In the genomic region with DNA sequence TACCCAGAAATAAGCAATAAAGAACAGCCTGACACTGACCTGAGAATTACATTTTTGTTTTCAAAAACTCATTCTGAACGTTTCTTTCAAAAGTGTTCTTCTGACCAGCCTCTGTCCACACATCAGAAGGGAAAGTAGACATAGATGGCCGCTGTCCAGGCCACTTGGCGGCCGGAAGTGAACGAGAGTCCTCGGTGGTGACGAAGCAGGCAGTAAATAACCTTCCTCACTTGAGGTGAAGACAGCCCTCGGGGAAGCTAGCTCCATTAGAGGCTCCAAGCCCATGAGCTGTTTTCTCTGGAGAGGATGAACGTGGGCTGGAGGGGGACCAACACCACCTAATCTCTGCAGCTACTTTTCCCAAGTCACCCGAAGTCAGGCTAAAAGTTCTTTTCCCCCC, we compare ENCODE assay signal across 11 mouse cellular contexts. TPM values are rescaled to one million over a fixed set of nuclear protein-coding genes. Genes with fewer than 3 reads are reported as not detected.
DNase-seq lines count a peak whose midpoint lies in the region; ATAC-seq and TF ChIP-seq lines count a peak whose summit lies in the region.
"Had no signal": no experiment of that assay in that cellular context is flagged by ENCODE, and none has a peak within 500 bp of the region (broad histone marks: within the 10 kb centered on the region; RNA-seq: fewer than 3 reads in every experiment).

No protein-coding gene starts in this region.

- no peak for ATAC-seq in lung, embryonic 14.5 days (ENCODE audit: insufficient read depth)
- ATAC-seq in heart, embryonic 14.5 days (ENCODE audit: insufficient number of reproducible peaks, insufficient read depth, low FRiP score, low read depth) = no peak
- ATAC-seq in forebrain, embryonic 15.5 days (replicated peaks) = no peak
- ATAC-seq: liver, postnatal 0 days had no signal

- no peak overlapping the region for H3K4me3 ChIP-seq in lung, embryonic 14.5 days (ENCODE audit: low read depth, low read length)
- no peak overlapping the region for H3K4me3 ChIP-seq in heart, embryonic 14.5 days (ENCODE audit: control insufficient read depth in 1 of 2, insufficient read depth in 1 of 2, low read depth in 1 of 2, low read length in 2 of 2)
- no peak overlapping the region for H3K4me3 ChIP-seq in forebrain, embryonic 15.5 days
- H3K4me3 ChIP-seq: hindbrain, embryonic 15.5 days had no signal

- H3K36me3 ChIP-seq in lung, embryonic 14.5 days (ENCODE audit: insufficient read depth) = no peaks in the 10 kb centered on the region
- H3K36me3 ChIP-seq in heart, embryonic 14.5 days (ENCODE audit: control insufficient read depth, insufficient read depth, low read length) = no peaks in the 10 kb centered on the region
- H3K36me3 ChIP-seq in forebrain, embryonic 15.5 days = no peaks in the 10 kb centered on the region
- H3K36me3 ChIP-seq: hindbrain, embryonic 15.5 days had no signal

- H3K4me2 ChIP-seq in lung, embryonic 14.5 days = no peak overlapping the region
- peak overlapping the region; percentile 18; the same call in 1 of the 2 replicates for H3K4me2 ChIP-seq in heart, embryonic 14.5 days (ENCODE audit: low read length)
- H3K4me2 ChIP-seq in forebrain, embryonic 15.5 days (replicated peaks) = no peak overlapping the region
- H3K4me2 ChIP-seq: hindbrain, embryonic 15.5 days had no signal

- no peak overlapping the region for H3K9ac ChIP-seq in lung, embryonic 14.5 days
- H3K9ac ChIP-seq in heart, embryonic 14.5 days (ENCODE audit: low read length) = no peak overlapping the region
- H3K9ac ChIP-seq in forebrain, embryonic 15.5 days (replicated peaks) = no peak overlapping the region
- H3K9ac ChIP-seq: hindbrain, embryonic 15.5 days; liver, postnatal 0 days had no signal

- H3K9me3 ChIP-seq in lung, embryonic 14.5 days (ENCODE audit: low read depth, low read length) = no peaks in the 10 kb centered on the region
- no peaks in the 10 kb centered on the region for H3K9me3 ChIP-seq in heart, embryonic 14.5 days (ENCODE audit: control insufficient read depth, low read length)
- H3K9me3 ChIP-seq in forebrain, embryonic 15.5 days = no peaks in the 10 kb centered on the region
- H3K9me3 ChIP-seq: hindbrain, embryonic 15.5 days had no signal

- peak; percentile 67 for DNase-seq in adrenal gland, postnatal 14 days
- no peak for DNase-seq in adrenal gland, postnatal 25 days
- peak; percentile 38 for DNase-seq in lung, embryonic 14.5 days
- DNase-seq in lung, postnatal 14 days = no peak
- DNase-seq in lung, postnatal 36 days = peak; percentile 67
- no peak for DNase-seq in MN1 (ENCODE audit: low spot score)
- DNase-seq: B cell, adult 2 months; liver, postnatal 0 days had no signal

- TF ChIP-seq CTCF in lung, embryonic 14.5 days (IDR thresholded peaks at IDR 0.05; ENCODE audit: low read depth) = no peak

- no peak overlapping the region for H3K27ac ChIP-seq in lung, embryonic 14.5 days (ENCODE audit: low read depth)
- H3K27ac ChIP-seq in heart, embryonic 14.5 days (replicated peaks in 1 of 2; ENCODE audit: control insufficient read depth in 1 of 2, insufficient read depth in 1 of 2, low read depth in 2 of 2, low read length in 2 of 2) = peak overlapping the region; percentile 21 to 48; a peak in 3 of 4 replicates
- no peak overlapping the region for H3K27ac ChIP-seq in forebrain, embryonic 15.5 days (replicated peaks)
- H3K27ac ChIP-seq: hindbrain, embryonic 15.5 days had no signal

- H3K4me1 ChIP-seq in lung, embryonic 14.5 days (ENCODE audit: insufficient read depth) = peaks cover 11% of the 10 kb centered on the region; the same call in 1 of the 2 replicates
- peaks cover 30 to 43% of the 10 kb centered on the region in 2 experiments for H3K4me1 ChIP-seq in heart, embryonic 14.5 days (ENCODE audit: control insufficient read depth in 2 of 2, insufficient read depth in 2 of 2, low read length in 2 of 2)
- H3K4me1 ChIP-seq in forebrain, embryonic 15.5 days = peaks cover 26% of the 10 kb centered on the region

- H3K27me3 ChIP-seq in lung, embryonic 14.5 days (ENCODE audit: insufficient read depth, low read length) = no peaks in the 10 kb centered on the region
- no peaks in the 10 kb centered on the region for H3K27me3 ChIP-seq in heart, embryonic 14.5 days (ENCODE audit: control insufficient read depth, insufficient read depth, low read length)
- H3K27me3 ChIP-seq in forebrain, embryonic 15.5 days = no peaks in the 10 kb centered on the region
- H3K27me3 ChIP-seq: hindbrain, embryonic 15.5 days had no signal

- 51% methylated on average over 10 of the region's 10 CpGs for WGBS in lung, embryonic 14.5 days
- 22% methylated on average over 10 of the region's 10 CpGs for WGBS in heart, embryonic 14.5 days
- 87% methylated on average over 10 of the region's 10 CpGs for WGBS in forebrain, embryonic 15.5 days

RNA-seq across cellular contexts. Expression of gene Adrb1, which starts 21.2 kb away (rescaled TPM):
- 3.8 and 6.4 TPM in 2 replicates for total RNA-seq in adrenal gland, postnatal 14 days (2021)
- total RNA-seq in adrenal gland, postnatal 25 days (2021) = 2.6 and 4.2 TPM in 2 replicates
- polyA plus RNA-seq in lung, embryonic 14.5 days (2014; fragmentation: Nextera tagmentation; extraction: Ambion mirVana) = 1.2 and 1.6 TPM in 2 replicates
- polyA plus RNA-seq in heart, embryonic 14.5 days (2014; fragmentation: Nextera tagmentation; extraction: Ambion mirVana) = 6.5 and 8.2 TPM in 2 replicates
- 1.6 TPM in 2 replicates for polyA plus RNA-seq in forebrain, embryonic 15.5 days (2015; fragmentation: Nextera tagmentation; extraction: Ambion mirVana)

Comparison
In these comparisons a context has a peak if more than half of its experiments do, and no peak if none do; other contexts are left out.
1. DNase-seq: peak in adrenal gland, postnatal 14 days (single experiment), lung, embryonic 14.5 days (single experiment) and lung, postnatal 36 days (single experiment); none in adrenal gland, postnatal 25 days (single experiment), lung, postnatal 14 days (single experiment) and MN1 (single experiment).
2. H3K27ac ChIP-seq: peak in heart, embryonic 14.5 days (2 of 2); none in lung, embryonic 14.5 days (single experiment) and forebrain, embryonic 15.5 days (single experiment).